Mouse (Mus musculus): ENCODE results near the gene Il23a. TPM values are rescaled to one million over a fixed set of nuclear protein-coding genes. Genes with fewer than 3 reads are reported as not detected.
"Not testable (repeated sequence)": the region's sequence is repeated elsewhere in the genome, so short reads cannot be mapped to it uniquely, and the experiment has no call there.

Il23a gene
- total RNA-seq, 2 experiments from 2014 or later, result 0.22 to 0.25 TPM

- no peak for ATAC-seq (replicated peaks; ENCODE audit: poor library complexity)
Observed at GRCm38 (mm10) chr10:128269206-128269910, 29.2 kb downstream of the Il23a start.

GRCm38 (mm10) chr10:128268371-128268770 is 30.2 kb downstream of the Il23a start, which contains the start of gene Apof:
Apof (plus strand) TSS chr10:128268671.
- ATAC-seq (replicated peaks; ENCODE audit: poor library complexity), result no peak

- no peak for ATAC-seq (replicated peaks; ENCODE audit: poor library complexity)
Observed at GRCm38 (mm10) chr10:128263393-128264310, 34.9 kb downstream of the Il23a start.

- ATAC-seq (replicated peaks; ENCODE audit: poor library complexity), result no peak
Observed at GRCm38 (mm10) chr10:128262300-128262699, 36.3 kb downstream of the Il23a start.

- ATAC-seq (replicated peaks; ENCODE audit: poor library complexity), result not testable (repeated sequence)
Observed at GRCm38 (mm10) chr10:128260376-128260775, 38.2 kb downstream of the Il23a start.

GRCm38 (mm10) chr10:128259946-128260345 is 38.6 kb downstream of the Il23a start:
- no peak for ATAC-seq (replicated peaks; ENCODE audit: poor library complexity)

- peak; percentile 99 for ATAC-seq (replicated peaks; ENCODE audit: poor library complexity)
Observed at GRCm38 (mm10) chr10:128258953-128259352, 39.6 kb downstream of the Il23a start.

- ATAC-seq (replicated peaks; ENCODE audit: poor library complexity), result no peak
Observed at GRCm38 (mm10) chr10:128256328-128256727, 42.2 kb downstream of the Il23a start.

- ATAC-seq (replicated peaks; ENCODE audit: poor library complexity), result no peak
Observed at GRCm38 (mm10) chr10:128255925-128256324, 42.6 kb downstream of the Il23a start.

- no peak for ATAC-seq (replicated peaks; ENCODE audit: poor library complexity)
Observed at GRCm38 (mm10) chr10:128253677-128254255, 44.8 kb downstream of the Il23a start, which contains the start of gene Apon. Apon (plus strand) TSS chr10:128254096.

GRCm38 (mm10) chr10:128250565-128250964 is 48.0 kb downstream of the Il23a start:
- peak; percentile 11; the same call in 1 of the 2 replicates for ATAC-seq (replicated peaks; ENCODE audit: poor library complexity)

- no peak for ATAC-seq (replicated peaks; ENCODE audit: poor library complexity)
Observed at GRCm38 (mm10) chr10:128247020-128247732, 51.4 kb downstream of the Il23a start.

Other genes with a start within 250 kb of the Il23a start
- gene Ptges3, start 239.8 kb downstream of the Il23a start, total RNA-seq (2015), result 247 and 270 TPM in 2 replicates
- gene Ptges3, start 239.8 kb downstream of the Il23a start, total RNA-seq (2017), result 310 and 351 TPM in 2 replicates
- 1,546 and 1,583 TPM in 2 replicates for gene Atp5b, start 215.5 kb downstream of the Il23a start, total RNA-seq (2015)
- gene Atp5b, start 215.5 kb downstream of the Il23a start, total RNA-seq (2017), result 2,698 and 2,700 TPM in 2 replicates
- gene Baz2a, start 207.2 kb downstream of the Il23a start, total RNA-seq (2015), result 35.5 and 40.3 TPM in 2 replicates
- gene Baz2a, start 207.2 kb downstream of the Il23a start, total RNA-seq (2017), result 13.2 and 15.0 TPM in 2 replicates
- 9.3 and 13.7 TPM in 2 replicates for gene Rbms2, start 118.5 kb downstream of the Il23a start, total RNA-seq (2015)
- 2.5 and 7.2 TPM in 2 replicates for gene Rbms2, start 118.5 kb downstream of the Il23a start, total RNA-seq (2017)
- 1.2 and 1.4 TPM in 2 replicates for gene Gls2, start 104.3 kb downstream of the Il23a start, total RNA-seq (2015)
- gene Gls2, start 104.3 kb downstream of the Il23a start, total RNA-seq (2017), result 0.67 and 3.6 TPM in 2 replicates
- 16.1 and 20.4 TPM in 2 replicates for gene Spryd4, start 86.9 kb downstream of the Il23a start, total RNA-seq (2015)
- 15.6 and 20.0 TPM in 2 replicates for gene Spryd4, start 86.9 kb downstream of the Il23a start, total RNA-seq (2017)
- gene Mip, start 72.9 kb downstream of the Il23a start, total RNA-seq (2015), result 0.22 and 0.32 TPM in 2 replicates
- gene Mip, start 72.9 kb downstream of the Il23a start, total RNA-seq (2017), result 0.10 and 0.29 TPM in 2 replicates
- 23.7 and 33.8 TPM in 2 replicates for gene Timeless, start 66.7 kb downstream of the Il23a start, total RNA-seq (2015)
- 70.4 and 86.5 TPM in 2 replicates for gene Timeless, start 66.7 kb downstream of the Il23a start, total RNA-seq (2017)
- 0.10 TPM in 1 of 2 replicates, not detected in the other for gene Apon, start 44.7 kb downstream of the Il23a start, total RNA-seq (2015)
- 0.08 and 0.20 TPM in 2 replicates for gene Apon, start 44.7 kb downstream of the Il23a start, total RNA-seq (2017)
- gene Apof, start 30.1 kb downstream of the Il23a start, total RNA-seq (2015), result not detected in 2 replicates
- not detected in 2 replicates for gene Apof, start 30.1 kb downstream of the Il23a start, total RNA-seq (2017)
- 9.6 and 9.8 TPM in 2 replicates for gene Stat2, start 28.2 kb downstream of the Il23a start, total RNA-seq (2015)
- gene Stat2, start 28.2 kb downstream of the Il23a start, total RNA-seq (2017), result 6.8 and 8.6 TPM in 2 replicates
- 16.4 and 17.4 TPM in 2 replicates for gene Pan2, start 4.6 kb upstream of the Il23a start, total RNA-seq (2015)
- gene Pan2, start 4.6 kb upstream of the Il23a start, total RNA-seq (2017), result 12.1 and 12.2 TPM in 2 replicates
- gene Cnpy2, start 23.7 kb upstream of the Il23a start, total RNA-seq (2015), result 151 and 152 TPM in 2 replicates
- 132 and 144 TPM in 2 replicates for gene Cnpy2, start 23.7 kb upstream of the Il23a start, total RNA-seq (2017)
- gene Cs, start 39.0 kb upstream of the Il23a start, total RNA-seq (2015), result 172 and 181 TPM in 2 replicates
- 106 and 108 TPM in 2 replicates for gene Cs, start 39.0 kb upstream of the Il23a start, total RNA-seq (2017)
- 13.8 and 17.6 TPM in 2 replicates for gene Coq10a, start 70.2 kb upstream of the Il23a start, total RNA-seq (2015)
- gene Coq10a, start 70.2 kb upstream of the Il23a start, total RNA-seq (2017), result 8.8 and 9.4 TPM in 2 replicates
- gene Ankrd52, start 78.4 kb upstream of the Il23a start, total RNA-seq (2015), result 48.6 and 48.9 TPM in 2 replicates
- gene Ankrd52, start 78.4 kb upstream of the Il23a start, total RNA-seq (2017), result 9.0 and 11.6 TPM in 2 replicates
- gene Slc39a5, start 102.5 kb upstream of the Il23a start, total RNA-seq (2015), result not detected in 2 replicates
- gene Slc39a5, start 102.5 kb upstream of the Il23a start, total RNA-seq (2017), result not detected in 2 replicates
- gene Nabp2, start 112.7 kb upstream of the Il23a start, total RNA-seq (2015), result 79.4 and 105 TPM in 2 replicates
- 68.8 and 72.2 TPM in 2 replicates for gene Nabp2, start 112.7 kb upstream of the Il23a start, total RNA-seq (2017)
- 15.7 and 20.9 TPM in 2 replicates for gene Rnf41, start 112.9 kb upstream of the Il23a start, total RNA-seq (2015)
- gene Rnf41, start 112.9 kb upstream of the Il23a start, total RNA-seq (2017), result 20.1 and 21.0 TPM in 2 replicates
- gene Smarcc2, start 160.5 kb upstream of the Il23a start, total RNA-seq (2015), result 70.4 and 74.5 TPM in 2 replicates
- gene Smarcc2, start 160.5 kb upstream of the Il23a start, total RNA-seq (2017), result 52.8 and 66.9 TPM in 2 replicates
- 760 and 847 TPM in 2 replicates for gene Myl6, start 195.4 kb upstream of the Il23a start, total RNA-seq (2015)
- 1,168 and 1,230 TPM in 2 replicates for gene Myl6, start 195.4 kb upstream of the Il23a start, total RNA-seq (2017)
- 7.6 and 7.8 TPM in 2 replicates for gene Myl6b, start 199.9 kb upstream of the Il23a start, total RNA-seq (2015)
- gene Myl6b, start 199.9 kb upstream of the Il23a start, total RNA-seq (2017), result 0.64 and 1.7 TPM in 2 replicates
- gene Esyt1, start 227.1 kb upstream of the Il23a start, total RNA-seq (2015), result 41.2 and 48.4 TPM in 2 replicates
- gene Esyt1, start 227.1 kb upstream of the Il23a start, total RNA-seq (2017), result 77.6 and 85.1 TPM in 2 replicates
- gene Zc3h10, start 249.0 kb upstream of the Il23a start, total RNA-seq (2015), result 5.9 and 6.7 TPM in 2 replicates
- 10.2 and 13.3 TPM in 2 replicates for gene Zc3h10, start 249.0 kb upstream of the Il23a start, total RNA-seq (2017)